Mouse (Mus musculus): ENCODE measurements around the gene B3gnt6.

GRCm38 (mm10) chr7:98200396-98200795, 1.1 kb upstream of the B3gnt6 start:
- no peak for TF ChIP-seq CTCF (IDR thresholded peaks at IDR 0.05)
- no peak for TF ChIP-seq POLR2A (IDR thresholded peaks at IDR 0.05; ENCODE audit: insufficient read depth, low read depth, low read length)
